9 mouse cellular contexts compared by ENCODE assay signal in genomic region chr3:37271209-37271608, GRCm38 (mm10). TPM values are rescaled to one million over a fixed set of nuclear protein-coding genes. Genes with fewer than 3 reads are reported as not detected.
A peak's percentile ranks its signal among the peaks of the same experiment; 100 is the strongest.
DNase-seq lines count a peak whose midpoint lies in the region; ATAC-seq and TF ChIP-seq lines count a peak whose summit lies in the region.
"Had no signal": no experiment of that assay in that cellular context is flagged by ENCODE, and none has a peak within 500 bp of the region (broad histone marks: within the 10 kb centered on the region; RNA-seq: fewer than 3 reads in every experiment).

No protein-coding gene starts in this region.

- H3K27ac ChIP-seq in embryonic facial prominence, embryonic 14.5 days (replicated peaks; ENCODE audit: low read depth, low read length): no peak overlapping the region
- H3K27ac ChIP-seq in limb, embryonic 14.5 days (replicated peaks; ENCODE audit: low read depth, low read length): no peak overlapping the region
- H3K27ac ChIP-seq: lung, embryonic 15.5 days had no signal

- no peaks in the 10 kb centered on the region for H3K4me1 ChIP-seq in embryonic facial prominence, embryonic 14.5 days (ENCODE audit: control insufficient read depth, insufficient read depth, low read length)
- no peaks in the 10 kb centered on the region for H3K4me1 ChIP-seq in limb, embryonic 14.5 days (ENCODE audit: control insufficient read depth, insufficient read depth, low read length)
- H3K4me1 ChIP-seq: lung, embryonic 15.5 days had no signal

- no peak for TF ChIP-seq POLR2A in limb, embryonic 14.5 days (IDR thresholded peaks at IDR 0.05; ENCODE audit: borderline replicate concordance, extremely low read depth, insufficient read depth, insufficient read length)

- H3K4me3 ChIP-seq in embryonic facial prominence, embryonic 14.5 days (ENCODE audit: low read depth, low read length): no peak overlapping the region
- H3K4me3 ChIP-seq in limb, embryonic 14.5 days (replicated peaks; ENCODE audit: low read length): no peak overlapping the region
- H3K4me3 ChIP-seq: lung, embryonic 15.5 days had no signal

- DNase-seq in cerebellum, adult 11 months: peak; percentile 5
- DNase-seq in cerebellum, adult 9-11 months: no peak
- peak; percentile 77 for DNase-seq in 3T3-L1 (ENCODE audit: low read depth, low spot score)
- DNase-seq in adrenal gland, postnatal 10 days: peak; percentile 70
- peak; percentile 35 for DNase-seq in embryonic facial prominence, embryonic 14.5 days (ENCODE audit: low spot score)
- DNase-seq in limb, embryonic 14.5 days (ENCODE audit: low spot score): peak; percentile 36
- peak; percentile 53 to 69 for DNase-seq in right cerebral cortex, postnatal 10 days (ENCODE audit: low spot score in 2 of 2)

- no peak overlapping the region for H3K4me2 ChIP-seq in embryonic facial prominence, embryonic 14.5 days (ENCODE audit: low read depth, low read length)
- H3K4me2 ChIP-seq in limb, embryonic 14.5 days (replicated peaks; ENCODE audit: low read depth, low read length, severe bottlenecking): no peak overlapping the region
- H3K4me2 ChIP-seq: lung, embryonic 15.5 days had no signal

- no peak overlapping the region for H3K9ac ChIP-seq in embryonic facial prominence, embryonic 14.5 days (ENCODE audit: low read depth, low read length)
- H3K9ac ChIP-seq in limb, embryonic 14.5 days (ENCODE audit: low read depth, low read length, severe bottlenecking): no peak overlapping the region
- H3K9ac ChIP-seq: lung, embryonic 15.5 days had no signal

- 3% methylated on average over 1 of the region's 1 CpGs for WGBS in embryonic facial prominence, embryonic 14.5 days
- WGBS in limb, embryonic 14.5 days: 5% methylated on average over 1 of the region's 1 CpGs

- no peaks in the 10 kb centered on the region for H3K27me3 ChIP-seq in embryonic facial prominence, embryonic 14.5 days (replicated peaks; ENCODE audit: control insufficient read depth, insufficient read depth, low read length)
- H3K27me3 ChIP-seq in limb, embryonic 14.5 days (ENCODE audit: control insufficient read depth, insufficient read depth, low read length): no peaks in the 10 kb centered on the region
- H3K27me3 ChIP-seq: lung, embryonic 15.5 days had no signal

- no peaks in the 10 kb centered on the region for H3K36me3 ChIP-seq in embryonic facial prominence, embryonic 14.5 days (ENCODE audit: control insufficient read depth, insufficient read depth, low read length)
- no peaks in the 10 kb centered on the region for H3K36me3 ChIP-seq in limb, embryonic 14.5 days (ENCODE audit: control insufficient read depth, insufficient read depth, low read length)
- H3K36me3 ChIP-seq: lung, embryonic 15.5 days had no signal

- H3K9me3 ChIP-seq in embryonic facial prominence, embryonic 14.5 days (ENCODE audit: control insufficient read depth, low read length): no peaks in the 10 kb centered on the region
- H3K9me3 ChIP-seq in limb, embryonic 14.5 days (ENCODE audit: control insufficient read depth, low read length): no peaks in the 10 kb centered on the region
- H3K9me3 ChIP-seq: lung, embryonic 15.5 days had no signal

- no peak for ATAC-seq in embryonic facial prominence, embryonic 14.5 days (ENCODE audit: low read depth)
- ATAC-seq in inflammation-experienced regulatory T-cells, adult 6 months: peak; percentile 62
- no peak for ATAC-seq in limb, embryonic 14.5 days (ENCODE audit: low FRiP score, low read depth)

RNA-seq across cellular contexts. Expression of gene Il21, which starts 38.8 kb away (rescaled TPM):
- total RNA-seq in adrenal gland, postnatal 10 days (2021): not detected
- not detected in 2 replicates for polyA plus RNA-seq in embryonic facial prominence, embryonic 14.5 days (2014; fragmentation: Nextera tagmentation; extraction: Ambion mirVana)
- 10 to 100 TPM in 1 of 3 experiments, 1 to 10 TPM in 2; 3.7 to 11.3 (median 6.7) TPM for polyA plus RNA-seq in inflammation-experienced regulatory T-cells, adult 6 months (2017; shearing (Covaris generic))
- polyA plus RNA-seq in limb, embryonic 14.5 days (2012; rRNA removed): not detected in 2 replicates
- not detected in 2 replicates for polyA plus RNA-seq in limb, embryonic 14.5 days (2014; fragmentation: Nextera tagmentation; extraction: Ambion mirVana)
- polyA plus RNA-seq: lung, embryonic 15.5 days had no signal

RNA-seq across cellular contexts. Expression of gene Bbs12, which starts 41.1 kb away (rescaled TPM):
- total RNA-seq in adrenal gland, postnatal 10 days (2021): 1 to 10 TPM; 2.8 to 5.5 TPM
- polyA plus RNA-seq in embryonic facial prominence, embryonic 14.5 days (2014; fragmentation: Nextera tagmentation; extraction: Ambion mirVana): 7.0 and 9.4 TPM in 2 replicates
- polyA plus RNA-seq in inflammation-experienced regulatory T-cells, adult 6 months (2017; shearing (Covaris generic)): 1 to 10 TPM; 4.4 to 7.7 (median 7.7) TPM
- 7.5 and 7.8 TPM in 2 replicates for polyA plus RNA-seq in limb, embryonic 14.5 days (2012; rRNA removed)
- polyA plus RNA-seq in limb, embryonic 14.5 days (2014; fragmentation: Nextera tagmentation; extraction: Ambion mirVana): 7.4 and 10.6 TPM in 2 replicates

RNA-seq across cellular contexts. Expression of gene Cetn4, which starts 41.3 kb away (rescaled TPM):
- total RNA-seq in adrenal gland, postnatal 10 days (2021): 1 to 10 TPM; 3.0 to 3.8 TPM
- polyA plus RNA-seq in embryonic facial prominence, embryonic 14.5 days (2014; fragmentation: Nextera tagmentation; extraction: Ambion mirVana): 2.3 and 3.5 TPM in 2 replicates
- polyA plus RNA-seq in inflammation-experienced regulatory T-cells, adult 6 months (2017; shearing (Covaris generic)): 1 to 10 TPM in 2 of 3 experiments, not detected in 1; 1.1 to 1.5 TPM
- 1.8 and 3.4 TPM in 2 replicates for polyA plus RNA-seq in limb, embryonic 14.5 days (2012; rRNA removed)
- 1.8 and 2.6 TPM in 2 replicates for polyA plus RNA-seq in limb, embryonic 14.5 days (2014; fragmentation: Nextera tagmentation; extraction: Ambion mirVana)
